Mouse (Mus musculus) hindbrain, embryonic 11.5 days (tissue): Measurements from ENCODE around the gene Lrrc49. TPM values are rescaled to one million over a fixed set of nuclear protein-coding genes. Genes with fewer than 3 reads are reported as not detected.
A peak's percentile ranks its signal among the peaks of the same experiment; 100 is the strongest.

Experiments used
- ATAC-seq: fragments of 200-750 bp; cut with Nextera tagmentation; 2 replicates; pipeline ENCODE4 v1.8.0; 2017; ENCODE audit warnings: mild to moderate bottlenecking, moderate TSS enrichment, moderate library complexity; ENCODE audit not compliant: low FRiP score
- DNase-seq: peaks from one replicate; pipeline ENCODE4 v3.0.0-alpha.2; 2015; ENCODE audit warnings: low spot score
- H3K27ac ChIP-seq: fragments of 300-500 bp; sonication (generic); 2 replicates; pipeline ENCODE4 v1.5.1; 2014; ENCODE audit warnings: mild to moderate bottlenecking, low read depth, low read length
- H3K27me3 ChIP-seq: fragments of 300-500 bp; sonication (generic); 2 replicates; pipeline ENCODE4 v1.6.1; 2014; ENCODE audit warnings: mild to moderate bottlenecking, low read length, moderate library complexity, mixed read lengths; ENCODE audit not compliant: control insufficient read depth, insufficient read depth
- H3K36me3 ChIP-seq: fragments of 300-500 bp; sonication (generic); 2 replicates; pipeline ENCODE4 v1.6.1; 2014; ENCODE audit warnings: mild to moderate bottlenecking, low read length, moderate library complexity, mixed read lengths; ENCODE audit not compliant: control insufficient read depth, insufficient read depth
- H3K4me1 ChIP-seq: fragments of 300-500 bp; sonication (generic); replicated peaks from 2 replicates; pipeline ENCODE4 v1.6.1; 2014; ENCODE audit warnings: low read length, mixed read lengths; ENCODE audit not compliant: control insufficient read depth, insufficient read depth
- H3K4me2 ChIP-seq: fragments of 300-500 bp; sonication (generic); replicated peaks from 2 replicates; pipeline ENCODE4 v1.6.1; 2014; ENCODE audit warnings: mild to moderate bottlenecking, low read depth, low read length
- H3K4me3 ChIP-seq: fragments of 300-500 bp; sonication (generic); 2 replicates; pipeline ENCODE4 v1.5.1; 2014; ENCODE audit warnings: low read depth, low read length
- H3K9ac ChIP-seq: fragments of 300-500 bp; sonication (generic); 2 replicates; pipeline ENCODE4 v1.6.1; 2014; ENCODE audit warnings: low read depth, low read length
- H3K9me3 ChIP-seq: fragments of 300-500 bp; sonication (generic); 2 replicates; pipeline ENCODE4 v1.6.1; 2016; ENCODE audit warnings: low read length; ENCODE audit not compliant: control insufficient read depth
- WGBS: fragments of 180-500 bp; shearing (Covaris S2); extraction: QIAGEN DNeasy Blood & Tissue Kit; methylation state at CpG from one replicate; pipeline ENCODE4 v1.1.7; 2014; 5-methylcytosine and 5-hydroxymethylcytosine counted together
- polyA plus RNA-seq: library from polyadenylated mRNA; unstranded; fragments of >200 nt; fragmentation: Nextera tagmentation; extraction: Ambion mirVana; gene quantifications from 2 replicates; pipeline ENCODE4 v1.2.1, GENCODE M21; 2014

Lrrc49 gene
- polyA plus RNA-seq, 1 experiment from 2014 or later, result 60.5 TPM

DNA sequence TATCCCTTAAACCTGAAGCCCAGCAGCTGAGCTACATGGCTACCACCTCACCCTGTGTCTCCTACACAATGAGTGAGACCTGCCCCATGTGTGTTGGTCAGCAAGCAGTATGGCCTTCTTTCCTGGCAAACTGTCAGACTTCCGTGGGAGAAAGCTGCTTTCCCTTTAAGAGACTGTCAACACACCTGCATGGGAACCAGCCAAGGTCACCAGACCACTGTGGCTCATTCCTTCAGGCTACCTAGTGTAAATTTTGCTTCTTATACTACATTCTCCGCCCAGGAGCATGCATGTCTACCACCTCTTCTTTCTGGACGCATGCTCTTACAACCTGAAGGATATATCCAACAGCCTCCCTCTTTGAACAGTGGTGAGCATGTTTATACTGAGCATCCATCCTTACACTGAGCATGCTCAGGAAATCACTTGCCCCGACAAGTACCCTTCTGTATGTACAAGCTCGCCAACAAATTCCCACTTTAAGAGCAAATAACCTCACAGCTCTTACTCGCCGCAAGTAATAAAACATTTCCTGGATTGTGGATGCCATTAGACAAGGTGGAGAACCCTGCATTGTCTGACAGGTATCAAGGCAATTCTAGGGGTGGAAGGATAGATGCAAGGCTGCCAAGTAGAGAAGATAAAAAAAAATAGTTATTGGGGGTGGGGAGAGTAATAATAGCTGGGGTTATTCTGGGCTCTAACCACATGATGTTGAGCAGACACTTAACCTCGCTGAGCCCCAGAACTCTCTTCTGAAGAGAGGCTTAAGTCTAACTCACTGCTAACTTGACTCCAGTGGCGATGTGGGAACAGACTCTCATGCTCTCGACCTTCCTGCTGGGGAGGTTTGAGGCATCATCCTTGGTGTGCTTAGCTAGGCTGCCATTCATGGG, 158.4 kb downstream of the Lrrc49 start:
- DNase-seq (no peak), ATAC-seq (no peak)
- Histone ChIP-seq H3K4me3 (no peak overlapping the region), H3K9me3 (no peaks in the 10 kb centered on the region), H3K27ac (no peak overlapping the region), H3K9ac (no peak overlapping the region), H3K36me3 (no peaks in the 10 kb centered on the region), H3K27me3 (no peaks in the 10 kb centered on the region), H3K4me2 (no peak overlapping the region), H3K4me1 (no peaks in the 10 kb centered on the region)
- WGBS, result 89% methylated on average over 10 of the region's 10 CpGs

DNA sequence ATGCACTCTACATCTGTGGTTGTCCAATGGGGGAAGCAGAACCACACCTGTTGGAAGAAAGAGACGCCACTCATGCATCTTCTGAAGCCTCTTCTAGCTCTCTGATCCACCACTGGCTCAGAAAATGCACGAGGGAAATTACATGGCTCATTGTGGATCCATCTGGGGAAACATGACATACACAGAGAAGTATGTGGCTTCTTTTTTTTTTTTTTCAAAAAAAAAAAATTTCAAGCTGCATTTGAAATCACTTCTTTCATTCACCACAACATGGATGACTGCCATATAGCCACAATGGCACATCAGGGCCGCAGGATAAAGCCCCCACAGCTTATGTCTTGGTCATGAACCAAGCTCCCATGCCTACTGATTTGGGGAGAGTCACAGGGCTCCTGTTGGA, 159.7 kb downstream of the Lrrc49 start:
- no peaks in the 10 kb centered on the region for H3K4me1 ChIP-seq
- no peak overlapping the region for H3K9ac ChIP-seq
- no peak overlapping the region for H3K4me3 ChIP-seq
- no peak for ATAC-seq
- no peak overlapping the region for H3K27ac ChIP-seq
- no peak for DNase-seq
- H3K27me3 ChIP-seq, result no peaks in the 10 kb centered on the region
- WGBS, result 77% methylated on average over 3 of the region's 3 CpGs
- H3K36me3 ChIP-seq, result no peaks in the 10 kb centered on the region
- no peak overlapping the region for H3K4me2 ChIP-seq
- H3K9me3 ChIP-seq, result no peaks in the 10 kb centered on the region

DNA sequence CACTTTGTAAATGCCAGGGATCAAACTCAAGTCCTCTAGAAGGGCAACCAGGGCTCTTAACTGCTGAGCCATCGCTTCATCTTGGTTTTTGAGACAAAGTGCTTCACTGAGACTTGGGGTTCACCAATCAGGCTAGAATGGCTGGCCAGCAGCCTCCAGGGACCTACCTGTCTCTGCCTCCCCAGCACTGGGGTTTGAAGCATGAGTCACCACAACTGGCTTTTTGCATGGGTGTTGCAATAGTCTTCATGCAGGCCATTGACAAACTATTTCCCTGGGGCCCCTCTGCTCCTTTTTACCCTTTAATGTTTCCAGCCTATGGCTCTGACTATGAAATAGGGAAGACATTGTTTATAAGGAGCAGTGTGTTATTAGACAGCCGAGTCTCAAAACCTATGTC, 160.1 kb downstream of the Lrrc49 start:
- ATAC-seq (no peak), DNase-seq (no peak)
- Histone ChIP-seq H3K9ac (no peak overlapping the region), H3K27me3 (no peaks in the 10 kb centered on the region), H3K4me2 (no peak overlapping the region), H3K4me3 (no peak overlapping the region), H3K27ac (no peak overlapping the region), H3K4me1 (no peaks in the 10 kb centered on the region), H3K9me3 (no peaks in the 10 kb centered on the region), H3K36me3 (no peaks in the 10 kb centered on the region)
- WGBS, result 84% methylated on average over 2 of the region's 2 CpGs

DNA sequence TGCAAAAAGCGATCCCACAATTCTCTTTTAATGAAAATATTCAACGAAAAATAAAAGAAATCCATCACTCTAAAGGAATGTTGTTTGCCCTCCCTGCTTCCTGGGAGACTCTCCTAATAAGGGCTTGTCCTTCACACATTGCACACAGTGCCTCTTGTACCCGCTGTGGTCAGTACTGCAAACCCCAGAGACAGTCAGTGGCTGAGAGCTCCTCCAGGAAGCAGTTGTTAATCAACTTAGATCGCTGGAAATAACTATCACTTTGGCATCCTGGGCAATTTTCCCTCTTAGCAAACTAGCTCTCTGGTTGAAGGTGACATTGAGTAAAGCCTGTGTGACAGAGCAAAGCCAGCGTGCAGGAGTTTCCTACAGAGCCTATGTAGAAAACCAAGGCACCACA, 160.9 kb downstream of the Lrrc49 start:
- Histone ChIP-seq H3K4me3 (no peak overlapping the region), H3K27ac (no peak overlapping the region), H3K9ac (no peak overlapping the region), H3K4me1 (no peaks in the 10 kb centered on the region), H3K36me3 (no peaks in the 10 kb centered on the region), H3K27me3 (peaks cover 3% of the 10 kb centered on the region), H3K9me3 (no peaks in the 10 kb centered on the region), H3K4me2 (no peak overlapping the region)
- no peak for DNase-seq
- 75% methylated on average over 5 of the region's 5 CpGs for WGBS
- no peak for ATAC-seq

DNA sequence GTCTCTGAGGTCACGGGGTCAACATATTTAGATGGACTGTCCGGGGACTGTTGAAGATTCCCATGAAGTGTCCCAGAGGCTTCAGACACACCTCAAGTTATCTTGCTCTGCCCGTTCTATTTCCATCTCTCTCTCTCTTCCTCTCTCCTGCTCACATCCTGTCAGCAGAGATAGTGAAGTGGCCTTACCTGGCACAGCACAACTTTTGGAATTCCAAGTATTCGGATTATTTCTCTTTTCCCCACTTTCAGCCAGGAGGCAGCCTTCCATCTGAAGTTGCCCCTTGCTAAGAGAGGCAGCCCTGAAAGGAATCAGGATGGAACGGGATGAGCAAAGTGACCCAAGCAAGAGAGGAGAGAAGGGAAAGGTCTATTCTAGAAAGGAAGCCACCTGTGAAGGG, 161.8 kb downstream of the Lrrc49 start:
- peaks cover 10% of the 10 kb centered on the region for H3K27me3 ChIP-seq
- no peaks in the 10 kb centered on the region for H3K36me3 ChIP-seq
- H3K4me2 ChIP-seq, result no peak overlapping the region
- DNase-seq, result no peak
- H3K27ac ChIP-seq, result no peak overlapping the region
- no peaks in the 10 kb centered on the region for H3K9me3 ChIP-seq
- 61% methylated on average over 5 of the region's 5 CpGs for WGBS
- ATAC-seq, result no peak
- no peak overlapping the region for H3K9ac ChIP-seq
- H3K4me3 ChIP-seq, result no peak overlapping the region
- 0 out of 2 replicates have a peak, but pooled peaks cover 2% of the 10 kb centered on the region for H3K4me1 ChIP-seq

DNA sequence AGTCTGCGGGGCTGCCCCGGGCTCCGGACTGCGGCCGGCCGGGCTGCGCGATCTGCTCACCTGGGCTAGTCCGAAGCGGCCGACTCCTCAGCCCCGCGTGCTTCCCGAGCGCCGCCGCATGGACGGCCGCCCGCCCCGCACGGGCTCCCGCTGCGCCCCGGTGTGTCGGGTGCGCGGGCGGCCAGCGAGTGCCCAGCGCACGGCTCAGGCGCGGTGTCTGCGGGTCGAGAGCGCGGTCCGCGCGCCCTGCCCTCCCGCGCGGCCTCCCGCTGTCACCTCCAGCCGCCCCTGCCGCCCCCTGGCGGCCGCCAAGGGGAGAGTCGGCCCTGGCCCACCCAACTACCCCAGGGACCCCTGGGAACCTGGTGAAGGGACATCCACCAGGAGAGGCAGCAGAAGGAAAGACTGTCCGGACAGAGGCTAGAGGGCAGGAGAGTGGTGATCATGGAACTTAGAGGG, 166.1 kb downstream of the Lrrc49 start, which contains the start of gene Thsd4:
TSS of gene Thsd4 (minus strand) at position 241 of the 459 bp plus-strand sequence.
- Histone ChIP-seq H3K4me3 (peak within 1 kb of the TSS; percentile 48), H3K4me2 (peak within 1 kb of the TSS; percentile 93), H3K27ac (no peak within 1 kb of the TSS), H3K9me3 (no peaks in the 10 kb centered on the region), H3K27me3 (peaks cover 29% of the 10 kb centered on the region), H3K9ac (peak within 1 kb of the TSS; percentile 57; the same call in 1 of the 2 replicates), H3K4me1 (peaks cover 13% of the 10 kb centered on the region; the same call in 1 of the 2 replicates), H3K36me3 (no peaks in the 10 kb centered on the region)
- ATAC-seq (peak; percentile 53; the same call in 1 of the 2 replicates), DNase-seq (peak; percentile 80)
- WGBS, result under 1% methylated on average over 34 of the region's 51 CpGs

DNA sequence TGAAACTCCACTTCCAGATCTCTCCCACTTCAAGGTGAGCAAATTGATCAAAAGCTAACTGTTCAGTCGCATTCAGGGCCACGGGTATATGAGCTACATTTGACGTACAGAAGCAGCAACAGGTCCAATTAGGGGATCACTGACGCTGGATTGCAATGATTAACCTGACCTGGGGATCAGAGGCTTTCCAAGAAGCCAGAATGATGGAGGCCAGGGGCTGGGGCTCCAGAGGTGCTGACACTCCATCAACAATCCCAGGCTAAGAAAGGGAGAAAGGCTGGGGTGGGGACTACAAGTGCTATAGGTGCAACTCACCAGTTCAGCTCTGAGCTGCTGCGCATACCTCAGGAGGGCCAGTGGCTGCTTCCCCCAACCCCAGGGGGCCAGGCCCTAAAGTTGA, 166.8 kb downstream of the Lrrc49 start:
- Histone ChIP-seq H3K4me3 (peak overlapping the region; percentile 48), H3K27me3 (peaks cover 35% of the 10 kb centered on the region), H3K9me3 (no peaks in the 10 kb centered on the region), H3K4me1 (peaks cover 14% of the 10 kb centered on the region; the same call in 1 of the 2 replicates), H3K4me2 (peak overlapping the region; percentile 93), H3K9ac (no peak overlapping the region), H3K36me3 (no peaks in the 10 kb centered on the region), H3K27ac (no peak overlapping the region)
- no peak for ATAC-seq
- DNase-seq, result no peak
- 23% methylated on average over 5 of the region's 5 CpGs for WGBS

DNA sequence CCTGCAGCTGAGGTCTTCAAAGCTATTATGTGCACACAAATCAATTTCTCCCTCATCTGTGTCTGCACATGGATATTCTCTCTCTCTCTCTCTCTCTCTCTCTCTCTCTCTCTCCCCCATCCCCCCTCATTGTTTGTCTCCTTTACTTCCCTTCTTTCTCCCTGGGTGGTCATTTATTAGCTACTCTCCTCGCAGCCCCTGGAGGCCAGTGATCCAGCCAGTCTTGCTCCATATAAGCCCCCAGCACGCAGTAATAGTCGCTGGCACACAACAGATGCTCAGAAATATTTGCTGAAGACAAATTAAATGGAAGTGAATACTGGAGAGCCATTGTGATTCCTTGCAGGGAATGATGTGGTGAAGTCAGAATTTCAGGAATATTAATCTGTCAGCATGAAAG, 168.4 kb downstream of the Lrrc49 start:
- Histone ChIP-seq H3K4me3 (no peak overlapping the region), H3K36me3 (no peaks in the 10 kb centered on the region), H3K4me1 (peaks cover 14% of the 10 kb centered on the region; the same call in 1 of the 2 replicates), H3K27ac (no peak overlapping the region), H3K4me2 (no peak overlapping the region), H3K9ac (no peak overlapping the region), H3K27me3 (peaks cover 40% of the 10 kb centered on the region), H3K9me3 (no peaks in the 10 kb centered on the region)
- ATAC-seq (no peak), DNase-seq (no peak)
- WGBS, result 16% methylated on average over 3 of the region's 3 CpGs
